Mouse (Mus musculus): Measurements from ENCODE around the gene Comtd1.

- no peak for TF ChIP-seq POLR2A (IDR thresholded peaks at IDR 0.05; ENCODE audit: control insufficient read depth, extremely low read depth, insufficient read depth, low read length, poor library complexity)
- no peak for TF ChIP-seq CTCF (IDR thresholded peaks at IDR 0.05; ENCODE audit: borderline replicate concordance, control insufficient read depth, extremely low read depth, insufficient read depth, low read length, poor library complexity)
These were observed 8.1 kb upstream of the Comtd1 start for GRCm38 (mm10) chr14:21856886-21857285.

Data from thymus, adult 2 months (tissue).